Mouse (Mus musculus) megakaryocyte progenitor cell, adult 5-6 weeks (primary cell): ENCODE measurements at regions not wholly inside any gene's neighbourhood (a gene's known extent, or its start where the extent isn't known, plus 50 kb on each side); places are given as distances from the start of the nearest gene placed in this dataset.
A peak's percentile ranks its signal among the peaks of the same experiment; 100 is the strongest.
"Not testable (repeated sequence)": the region's sequence is repeated elsewhere in the genome, so short reads cannot be mapped to it uniquely, and the experiment has no call there.

Experiments
- ATAC-seq: replicated peaks from 2 replicates; pipeline ENCODE4 v1.8.0; 2016; ENCODE audit warnings: mild to moderate bottlenecking, moderate TSS enrichment, inconsistent platforms; ENCODE audit not compliant: poor library complexity

DNA sequence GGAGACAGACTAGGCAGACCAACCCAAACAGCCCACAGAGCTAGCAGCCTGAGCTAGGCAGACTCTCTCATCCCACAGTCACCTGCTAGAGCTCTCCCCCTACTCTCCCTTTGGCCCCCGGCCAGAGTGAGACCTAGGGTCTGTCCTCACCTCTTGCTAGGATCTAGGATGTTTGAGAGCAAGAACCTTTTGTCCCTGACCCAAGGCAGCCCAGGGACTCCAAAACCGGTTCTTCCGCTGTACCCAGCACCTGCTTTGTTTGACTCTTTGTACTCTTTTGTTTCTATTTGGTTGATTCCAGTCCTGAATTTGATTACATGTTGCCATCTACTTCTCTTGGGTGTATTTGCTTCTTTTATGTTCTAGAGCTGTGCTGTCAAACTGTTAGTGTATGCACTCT, 75.3 kb downstream of the H60c start:
- ATAC-seq: no peak

DNA sequence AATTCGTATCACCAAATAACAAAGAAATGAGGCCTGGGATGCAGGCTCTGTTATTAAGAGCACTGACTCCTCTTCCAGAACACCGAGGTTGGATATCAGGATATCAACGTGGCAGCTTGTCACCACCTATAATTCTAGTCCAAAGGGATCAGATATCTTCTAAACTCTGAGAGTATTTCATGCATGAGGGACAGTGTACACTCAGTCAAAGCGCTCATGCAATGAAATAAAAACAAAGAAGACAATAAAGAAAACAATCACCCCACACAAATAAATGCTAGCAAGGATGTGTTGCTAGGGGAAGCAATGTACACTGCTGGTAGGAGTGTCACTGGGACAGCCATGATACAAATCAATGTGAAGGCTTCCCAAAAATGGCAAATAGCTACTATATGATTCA, 79.2 kb downstream of the H60c start:
- ATAC-seq: no peak

DNA sequence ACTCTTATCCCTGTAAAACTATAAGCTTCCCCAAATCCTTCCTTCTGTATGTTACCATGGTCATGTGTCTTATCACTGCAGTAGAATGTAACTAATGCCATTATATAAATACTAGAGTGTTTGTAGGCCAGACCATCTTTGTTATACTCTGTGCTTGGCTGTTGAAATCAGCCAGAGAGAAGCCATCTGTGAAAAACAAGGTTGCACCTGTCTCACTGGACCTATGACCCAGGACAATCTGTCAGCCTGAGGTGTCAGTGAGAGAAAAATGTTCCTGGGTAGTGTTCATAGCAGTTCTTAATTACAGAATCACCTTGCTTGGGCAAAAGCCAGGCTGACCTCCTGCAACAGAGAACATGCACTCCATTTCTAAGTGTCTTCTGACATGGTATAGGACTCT, 87.5 kb downstream of the H60c start:
- no peak for ATAC-seq

DNA sequence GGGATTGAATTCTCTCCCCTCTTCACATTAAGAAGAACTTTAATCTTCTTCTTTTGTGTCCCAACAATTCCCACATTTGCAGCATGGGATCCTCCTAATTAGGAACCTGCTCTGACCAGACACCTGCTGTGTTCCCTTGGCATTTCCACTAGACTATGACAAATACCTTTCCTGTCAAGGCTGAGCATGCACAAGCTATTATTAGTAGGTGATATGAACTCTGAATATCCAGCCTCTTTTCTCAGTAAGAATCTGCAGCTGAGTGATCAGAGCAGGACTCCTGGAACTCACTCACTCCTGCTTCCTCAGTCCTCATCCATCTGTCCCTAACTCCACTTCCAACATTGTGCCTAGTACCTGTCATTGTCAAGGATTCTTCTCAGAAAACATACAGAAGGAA, 94.0 kb downstream of the H60c start:
- ATAC-seq: no peak

DNA sequence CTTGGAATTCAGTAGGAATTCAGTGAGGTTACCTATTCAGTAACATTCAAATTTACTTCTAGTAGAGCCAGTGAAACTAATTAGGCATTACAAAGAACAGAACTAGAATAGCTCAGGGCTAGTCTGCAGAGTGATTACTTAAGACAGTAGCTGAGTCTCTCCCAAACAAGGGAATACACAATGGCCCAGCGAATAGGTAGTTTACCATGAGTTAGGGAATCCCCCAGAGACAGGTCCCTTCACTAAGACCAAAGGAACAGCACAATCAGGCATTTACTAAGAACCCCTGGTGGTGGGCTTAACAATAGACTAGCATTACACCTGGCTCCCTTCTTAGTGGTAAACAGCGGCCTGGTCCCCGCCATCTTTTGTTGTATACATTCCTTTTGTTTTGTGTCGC, 94.6 kb downstream of the H60c start:
- not testable (repeated sequence) for ATAC-seq

DNA sequence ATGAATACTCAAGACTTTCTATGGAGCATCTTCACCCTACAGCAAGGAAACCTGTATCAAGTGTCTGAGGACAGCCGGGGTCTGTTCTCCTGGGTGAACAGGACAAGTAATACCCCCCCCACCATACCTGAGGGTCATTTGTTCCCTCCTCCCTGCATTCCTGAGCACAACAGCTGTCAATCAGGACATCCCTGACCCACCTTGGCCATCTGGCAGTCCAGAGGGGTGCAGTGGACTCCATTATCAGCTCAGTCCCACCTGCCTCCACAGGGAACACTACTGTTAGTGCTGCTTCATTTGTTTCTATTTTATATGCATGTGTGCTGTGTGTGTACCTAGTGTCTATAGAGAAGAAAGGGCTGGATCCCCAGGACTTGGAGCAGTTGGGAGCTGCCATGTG, 95.3 kb downstream of the H60c start:
- ATAC-seq: no peak

DNA sequence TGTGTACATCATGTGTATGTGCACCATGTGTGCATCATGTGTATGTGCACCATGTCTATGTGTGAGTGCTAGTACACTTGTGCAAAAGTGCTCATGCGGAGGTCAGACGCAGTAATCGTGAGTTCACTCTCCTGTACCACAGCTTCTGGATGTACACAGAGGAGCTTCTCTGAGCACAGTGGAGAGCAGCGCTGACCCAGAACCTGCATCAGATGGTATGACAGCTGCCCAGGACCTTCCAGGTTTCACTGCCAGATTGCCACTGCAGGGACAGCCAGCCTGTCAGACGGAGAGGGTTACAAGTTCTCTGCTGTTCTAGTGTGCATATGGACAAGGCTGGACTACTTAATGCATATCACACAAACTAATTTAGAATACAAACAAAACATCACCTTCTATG, 96.2 kb downstream of the H60c start:
- ATAC-seq: no peak

DNA sequence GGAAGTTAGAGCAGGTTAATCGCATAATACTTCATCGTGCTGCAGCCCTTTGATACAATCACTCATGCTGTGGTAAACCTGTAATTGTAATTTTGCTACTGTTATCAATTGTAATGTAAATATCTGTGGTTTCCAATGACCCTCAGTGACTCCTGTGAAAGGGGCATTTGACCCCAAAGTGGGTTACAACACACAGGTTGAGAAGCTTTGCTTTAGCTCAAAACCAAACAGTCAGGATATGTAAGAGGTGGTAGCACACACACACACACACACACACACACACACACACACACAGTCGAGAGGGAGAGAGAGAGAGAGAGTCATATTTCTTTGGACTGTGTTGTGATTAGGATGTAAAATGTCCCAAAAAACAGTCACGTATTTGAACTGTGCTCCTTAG, 112.0 kb downstream of the H60c start:
- no peak for ATAC-seq

DNA sequence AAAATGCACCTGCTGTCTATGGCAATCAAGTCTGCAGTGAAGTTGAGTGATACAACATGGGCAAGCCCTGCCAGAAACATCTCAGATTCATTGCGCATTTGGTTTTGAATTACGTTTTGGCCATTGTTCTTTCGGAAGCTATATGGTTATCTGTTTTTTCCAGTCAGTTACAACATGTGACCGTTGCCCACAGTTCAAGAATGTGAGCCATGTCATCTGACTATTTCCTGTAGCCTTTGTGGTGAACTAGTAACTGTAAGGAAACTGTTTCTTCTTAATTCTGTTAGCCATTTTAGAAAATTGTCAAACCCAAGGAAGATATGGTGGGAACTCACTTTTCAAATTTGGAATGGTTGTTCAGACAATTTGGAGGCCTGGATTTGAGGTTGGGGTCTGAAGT, 119.4 kb downstream of the H60c start:
- ATAC-seq: peak; percentile 63

DNA sequence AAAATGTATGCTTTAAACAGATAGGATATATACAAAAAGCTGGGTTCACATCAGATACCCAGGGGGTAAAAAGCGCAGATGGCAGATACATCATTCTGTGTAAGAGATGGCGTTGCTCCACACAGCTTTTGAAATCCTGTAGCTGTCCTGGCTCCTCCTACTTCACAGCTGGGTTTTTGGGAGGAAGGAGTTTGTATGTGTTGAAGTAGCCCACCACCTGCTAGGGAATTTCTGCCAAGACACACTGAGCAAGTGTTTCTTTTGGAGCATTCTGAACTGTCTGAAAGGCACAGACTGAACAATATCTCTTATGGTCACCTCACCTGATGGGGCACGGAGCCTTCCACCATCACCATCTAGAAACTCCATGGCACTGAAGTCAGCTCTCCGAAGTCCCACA, 128.3 kb downstream of the H60c start:
- no peak for ATAC-seq

DNA sequence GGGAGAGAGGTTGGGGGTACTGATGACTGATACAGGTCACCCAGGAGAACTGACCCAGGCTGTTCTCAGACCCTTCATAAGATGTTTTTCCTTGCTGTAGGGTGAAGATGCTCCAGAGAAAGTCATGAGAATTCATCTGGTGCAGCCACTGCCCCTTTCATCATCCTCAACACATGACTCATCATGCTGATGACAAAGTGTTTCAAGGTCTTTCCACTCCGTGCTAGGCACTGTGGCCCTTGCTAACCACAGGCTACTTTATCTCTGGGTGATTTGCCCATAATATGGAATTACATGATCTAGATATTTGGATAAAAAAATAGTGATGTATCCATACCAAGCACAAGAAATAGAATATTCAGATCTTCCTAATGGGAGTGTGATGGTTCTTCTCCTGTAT, 140.1 kb downstream of the H60c start:
- ATAC-seq: no peak

DNA sequence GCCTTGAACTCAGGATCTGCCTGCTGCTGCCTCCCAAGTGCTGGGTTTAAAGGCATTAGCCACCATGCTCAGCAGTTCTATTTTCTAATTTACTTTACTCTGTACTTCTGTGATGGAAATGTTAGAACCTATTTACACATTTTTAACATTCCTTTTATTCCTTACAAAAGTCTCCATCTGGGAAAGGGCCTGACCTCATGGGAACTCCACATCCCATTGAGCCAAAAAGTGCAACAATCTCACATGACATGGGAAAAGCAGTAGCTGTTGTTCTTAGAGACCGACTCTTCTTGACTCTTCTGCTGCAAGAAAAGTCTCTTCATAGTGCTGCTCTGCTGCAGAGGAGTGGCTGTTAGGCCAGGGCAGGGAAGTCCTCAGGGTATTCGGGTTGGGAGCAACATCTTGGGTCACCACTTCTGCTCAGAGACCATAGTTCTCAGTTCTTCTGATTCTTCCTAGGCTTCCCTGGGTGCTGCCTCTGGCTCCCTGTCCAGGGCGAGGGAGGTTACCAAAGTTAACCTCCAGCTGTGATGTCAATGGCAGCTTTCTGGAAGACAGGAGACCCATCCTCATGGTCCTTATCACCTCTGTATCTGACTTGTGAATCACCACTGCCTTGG, 150.0 kb downstream of the H60c start:
- ATAC-seq: no peak

DNA sequence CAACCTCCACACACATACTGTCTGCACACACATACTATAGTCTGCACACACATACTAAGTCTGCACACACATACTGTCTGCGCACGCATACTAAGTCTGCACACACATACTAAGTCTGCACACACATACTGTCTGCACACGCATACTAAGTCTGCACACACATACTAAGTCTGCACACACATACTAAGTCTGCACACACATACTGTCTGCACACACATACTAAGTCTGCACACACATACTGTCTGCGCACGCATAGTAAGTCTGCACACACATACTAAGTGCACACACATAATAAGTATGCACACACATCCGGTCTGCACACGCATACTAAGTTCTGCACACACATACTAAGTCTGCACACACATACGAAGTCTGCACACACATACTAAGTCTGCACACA, 153.2 kb downstream of the H60c start:
- ATAC-seq: not testable (repeated sequence)

DNA sequence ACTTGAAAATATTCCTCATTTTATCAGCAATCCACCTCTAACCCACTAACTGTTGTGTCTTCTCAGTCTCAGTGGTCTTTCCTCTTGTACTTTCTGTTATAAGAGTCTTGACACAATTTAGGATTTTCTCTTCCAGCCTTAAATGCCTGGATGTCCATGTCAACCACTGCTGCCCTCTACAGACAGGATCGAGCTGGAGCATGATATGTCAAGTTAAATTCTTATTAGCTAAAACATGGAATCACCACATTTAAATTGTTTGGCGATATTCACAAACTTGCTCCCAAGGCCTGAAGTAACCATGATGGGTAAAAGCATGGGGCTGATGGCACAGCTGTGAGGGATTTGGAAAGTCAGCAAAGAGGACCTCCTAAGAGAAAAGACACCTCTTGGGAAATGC, 159.6 kb downstream of the H60c start:
- ATAC-seq: not testable (repeated sequence)
